Mouse (Mus musculus): ENCODE measurements at regions not wholly inside any gene's neighbourhood (a gene's known extent, or its start where the extent isn't known, plus 50 kb on each side); places are given as distances from the start of the nearest gene placed in this dataset.

DNA sequence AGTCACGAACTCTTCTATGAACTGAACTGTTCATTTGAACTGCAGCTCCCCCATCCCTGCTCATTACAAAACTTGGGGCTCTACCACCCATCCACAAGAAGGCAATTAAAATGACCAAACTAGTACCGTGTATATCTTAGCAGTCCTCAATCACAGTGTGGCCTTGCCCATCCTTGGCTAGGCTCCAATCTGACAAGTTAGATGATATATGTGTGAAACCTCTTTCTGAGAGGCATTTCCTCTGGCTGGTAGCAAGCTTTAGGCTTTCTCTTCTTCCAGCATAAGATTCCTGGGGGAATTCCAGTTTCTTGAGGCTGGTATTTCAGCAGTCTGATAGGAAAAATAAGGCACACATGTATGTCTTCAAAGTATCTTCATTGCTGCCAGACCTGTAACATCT, 88.8 kb upstream of the Hnrnpa3 start:
- TF ChIP-seq POLR2A (IDR thresholded peaks at IDR 0.05; ENCODE audit: control insufficient read depth, extremely low read depth, insufficient read depth, low read length, poor library complexity) = no peak
- no peak for TF ChIP-seq CTCF (IDR thresholded peaks at IDR 0.05; ENCODE audit: borderline replicate concordance, control insufficient read depth, extremely low read depth, insufficient read depth, low read length, poor library complexity)
